Mouse (Mus musculus) megakaryocyte, adult 5-6 weeks (primary cell): ENCODE measurements at regions not wholly inside any gene's neighbourhood (a gene's known extent, or its start where the extent isn't known, plus 50 kb on each side); places are given as distances from the start of the nearest gene placed in this dataset.
A peak's percentile ranks its signal among the peaks of the same experiment; 100 is the strongest.
"Not testable (repeated sequence)": the region's sequence is repeated elsewhere in the genome, so short reads cannot be mapped to it uniquely, and the experiment has no call there.

ENCODE experiments used
- ATAC-seq: 2 replicates; pipeline ENCODE4 v1.8.0; 2016; ENCODE audit warnings: mild to moderate bottlenecking, inconsistent platforms; ENCODE audit not compliant: poor library complexity, severe bottlenecking

DNA sequence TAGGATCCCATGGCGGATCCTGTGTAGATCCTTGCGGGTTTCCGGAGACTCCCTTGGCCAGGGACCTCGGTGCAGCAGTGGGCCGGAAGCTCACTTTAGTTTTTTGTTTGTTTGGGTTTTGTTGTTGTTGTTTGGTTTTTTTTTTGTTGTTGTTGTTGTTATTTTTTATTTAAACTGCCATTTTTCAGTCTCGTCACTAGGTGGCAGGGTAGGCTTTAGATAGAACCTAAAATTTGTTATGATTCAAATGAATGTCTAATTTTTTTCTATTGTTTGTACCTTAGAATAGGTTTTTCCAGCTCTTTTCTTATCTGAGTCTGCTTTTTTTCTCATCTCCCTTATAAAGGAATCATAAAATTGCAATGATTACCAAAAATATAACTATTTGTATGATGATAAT, 834.4 kb upstream of the Tacstd2 start:
- ATAC-seq: no peak

DNA sequence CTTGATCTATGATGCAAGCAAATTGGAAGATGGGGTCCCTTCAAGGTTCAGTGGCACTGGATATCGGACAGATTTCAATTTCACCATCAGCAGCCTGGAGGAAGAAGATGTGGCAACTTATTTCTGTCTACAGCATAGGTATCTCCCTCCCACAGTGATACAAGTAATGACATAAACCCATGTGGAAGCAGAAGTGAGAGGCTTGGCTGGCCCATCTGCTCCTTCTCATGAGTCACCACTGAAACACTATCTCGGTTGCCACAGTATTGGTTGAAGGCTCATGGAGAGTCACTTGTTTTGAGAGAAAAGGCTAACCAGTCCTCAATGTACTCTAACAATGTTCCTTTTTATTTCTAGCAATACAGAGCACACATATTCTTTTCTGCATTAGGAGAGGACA, 804.2 kb upstream of the Tacstd2 start:
- peak; percentile 45 for ATAC-seq

DNA sequence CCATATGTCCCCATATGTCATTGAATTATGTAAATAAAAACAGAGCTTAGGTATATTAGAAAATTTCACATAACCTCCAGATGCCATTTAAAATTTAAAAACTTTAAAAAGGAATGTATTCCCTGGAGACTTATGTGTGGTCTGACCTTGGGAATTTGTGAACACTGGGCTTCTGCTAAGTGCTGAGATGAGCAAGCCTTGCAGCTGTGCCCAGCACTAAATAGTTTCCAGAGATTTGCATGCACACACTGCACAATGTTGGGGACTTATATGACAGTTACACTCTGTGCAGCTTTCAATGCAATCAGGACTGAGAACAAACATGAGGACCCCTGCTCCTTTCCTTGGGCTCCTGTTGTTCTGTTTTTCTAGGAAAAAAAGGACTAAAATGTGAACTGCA, 803.6 kb upstream of the Tacstd2 start:
- not testable (repeated sequence) for ATAC-seq

DNA sequence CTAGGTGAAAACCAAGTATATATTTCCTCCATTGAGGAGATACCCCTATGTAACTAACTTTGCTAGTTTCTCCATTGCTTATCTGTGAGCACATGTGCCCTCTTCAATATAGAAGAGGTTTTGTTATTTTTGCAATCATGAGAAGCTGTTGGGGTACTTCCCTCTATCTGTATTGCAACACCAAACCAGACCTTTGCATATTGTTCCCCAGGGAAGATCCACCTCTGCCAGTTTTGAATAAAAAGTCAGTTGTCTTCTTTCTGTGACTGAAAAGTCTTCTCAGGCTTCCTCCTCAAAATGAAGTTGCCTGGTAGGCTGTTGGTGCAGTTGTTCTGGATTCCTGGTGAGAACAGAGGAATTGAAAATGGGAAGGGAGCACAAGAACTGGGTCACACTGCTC, 775.8 kb upstream of the Tacstd2 start:
- no peak for ATAC-seq

DNA sequence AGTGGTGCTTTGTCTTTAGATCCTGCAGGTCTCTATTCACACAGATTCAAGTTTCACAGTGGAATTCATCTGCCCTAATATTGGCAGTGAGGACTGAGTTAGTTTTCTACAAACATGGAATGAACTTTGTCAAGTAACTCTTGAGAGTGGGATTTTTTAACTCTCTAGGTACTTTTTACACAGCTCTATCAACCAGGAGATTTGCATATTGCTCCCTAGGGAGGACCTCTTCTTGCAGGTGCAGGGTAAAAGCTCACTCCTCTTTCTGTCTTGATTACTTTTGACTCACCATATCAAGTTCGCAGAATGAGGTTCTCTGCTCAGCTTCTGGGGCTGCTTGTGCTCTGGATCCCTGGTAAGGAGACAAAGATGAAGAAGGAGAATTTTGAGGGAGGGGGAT, 766.5 kb upstream of the Tacstd2 start:
- no peak for ATAC-seq

DNA sequence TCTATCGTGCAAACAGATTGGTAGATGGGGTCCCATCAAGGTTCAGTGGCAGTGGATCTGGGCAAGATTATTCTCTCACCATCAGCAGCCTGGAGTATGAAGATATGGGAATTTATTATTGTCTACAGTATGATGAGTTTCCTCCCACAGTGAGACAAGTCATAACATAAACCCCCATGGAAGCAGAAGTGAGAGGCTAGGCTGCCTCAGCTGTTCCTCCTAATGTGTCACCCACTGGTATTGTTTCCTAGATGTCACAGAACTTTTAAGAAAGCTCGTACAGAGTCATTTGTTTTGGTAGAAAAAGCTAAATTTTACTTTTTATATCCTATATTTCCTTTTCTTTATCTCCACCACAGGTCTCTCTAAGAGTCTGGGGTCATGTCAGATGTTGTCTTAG, 721.1 kb upstream of the Tacstd2 start:
- ATAC-seq: no peak

DNA sequence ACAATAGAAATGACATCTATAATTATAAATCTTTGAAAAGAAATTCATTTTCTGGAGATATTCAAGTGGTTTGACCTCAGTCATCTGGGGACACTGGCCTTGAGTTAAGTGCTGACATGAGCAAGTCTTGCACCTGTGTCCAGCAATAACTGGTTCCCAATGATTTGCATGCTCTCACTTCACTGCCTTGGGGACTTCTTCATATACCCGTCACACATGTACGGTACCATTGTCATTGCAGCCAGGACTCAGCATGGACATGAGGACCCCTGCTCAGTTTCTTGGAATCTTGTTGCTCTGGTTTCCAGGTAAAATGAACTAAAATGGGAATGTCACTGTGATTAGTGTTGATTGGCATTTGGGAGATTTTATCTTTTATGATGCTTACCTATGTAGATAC, 720.6 kb upstream of the Tacstd2 start:
- no peak for ATAC-seq

DNA sequence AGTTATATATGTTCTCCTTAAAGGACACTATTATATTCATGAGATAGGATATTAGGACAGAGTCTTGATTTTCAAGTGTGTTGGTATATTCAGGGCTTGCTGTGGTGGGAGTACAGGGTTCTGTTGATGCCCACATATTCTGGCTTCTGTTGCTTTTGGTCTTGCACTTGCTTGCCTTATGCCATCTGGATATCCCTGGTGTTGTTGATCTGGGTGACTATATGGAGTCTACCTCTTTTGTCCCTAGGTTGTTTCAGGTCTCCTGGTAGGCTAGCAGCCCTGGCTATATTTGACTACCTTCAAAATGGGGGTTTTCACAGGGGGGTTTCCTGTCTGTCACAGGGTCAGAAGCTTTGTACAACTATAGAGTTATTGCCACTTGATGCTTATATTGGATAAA, 717.1 kb upstream of the Tacstd2 start:
- ATAC-seq: no peak

DNA sequence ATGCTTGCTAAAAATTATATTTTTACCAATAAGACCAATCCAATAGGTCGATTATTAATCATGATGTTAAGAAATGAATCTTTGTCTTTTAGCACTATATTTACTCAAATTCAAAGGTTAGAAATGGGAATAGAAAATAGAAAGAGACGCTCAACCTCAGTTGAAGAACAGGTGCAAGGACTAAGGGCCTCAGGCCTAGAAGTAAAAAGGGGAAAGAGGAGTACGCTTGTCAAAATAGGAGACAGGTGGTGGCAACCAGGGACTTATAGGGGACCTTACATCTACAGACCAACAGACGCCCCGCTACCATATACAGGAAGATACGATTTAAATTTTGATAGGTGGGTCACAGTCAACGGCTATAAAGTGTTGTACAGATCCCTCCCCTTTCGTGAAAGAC, 715.7 kb upstream of the Tacstd2 start:
- 0 out of 2 replicates have a peak, but pooled peaks have one; percentile 22 for ATAC-seq

DNA sequence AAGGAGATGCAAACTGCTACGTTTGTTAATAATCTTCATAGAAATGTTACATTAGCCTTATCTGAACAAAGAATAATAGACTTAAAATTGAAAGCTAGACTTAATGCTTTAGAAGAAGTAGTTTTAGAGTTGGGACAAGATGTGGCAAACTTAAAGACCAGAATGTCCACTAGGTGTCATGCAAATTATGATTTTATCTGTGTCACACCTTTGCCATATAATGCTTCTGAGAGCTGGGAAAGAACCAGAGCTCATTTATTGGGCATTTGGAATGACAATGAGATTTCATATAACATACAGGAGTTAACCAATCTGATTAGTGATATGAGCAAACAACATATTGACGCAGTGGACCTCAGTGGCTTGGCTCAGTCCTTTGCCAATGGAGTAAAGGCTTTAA, 714.8 kb upstream of the Tacstd2 start:
- ATAC-seq: peak; percentile 26

DNA sequence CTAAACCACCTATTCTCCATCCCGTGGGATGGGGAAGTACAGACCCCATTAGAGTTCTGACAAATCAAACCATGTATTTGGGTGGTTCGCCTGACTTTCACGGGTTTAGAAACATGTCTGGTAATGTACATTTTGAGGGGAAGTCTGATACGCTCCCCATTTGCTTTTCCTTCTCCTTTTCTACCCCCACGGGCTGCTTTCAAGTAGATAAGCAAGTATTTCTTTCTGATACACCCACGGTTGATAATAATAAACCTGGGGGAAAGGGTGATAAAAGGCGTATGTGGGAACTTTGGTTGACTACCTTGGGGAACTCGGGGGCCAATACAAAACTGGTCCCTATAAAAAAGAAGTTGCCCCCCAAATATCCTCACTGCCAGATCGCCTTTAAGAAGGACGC, 713.7 kb upstream of the Tacstd2 start:
- not testable (repeated sequence) for ATAC-seq

DNA sequence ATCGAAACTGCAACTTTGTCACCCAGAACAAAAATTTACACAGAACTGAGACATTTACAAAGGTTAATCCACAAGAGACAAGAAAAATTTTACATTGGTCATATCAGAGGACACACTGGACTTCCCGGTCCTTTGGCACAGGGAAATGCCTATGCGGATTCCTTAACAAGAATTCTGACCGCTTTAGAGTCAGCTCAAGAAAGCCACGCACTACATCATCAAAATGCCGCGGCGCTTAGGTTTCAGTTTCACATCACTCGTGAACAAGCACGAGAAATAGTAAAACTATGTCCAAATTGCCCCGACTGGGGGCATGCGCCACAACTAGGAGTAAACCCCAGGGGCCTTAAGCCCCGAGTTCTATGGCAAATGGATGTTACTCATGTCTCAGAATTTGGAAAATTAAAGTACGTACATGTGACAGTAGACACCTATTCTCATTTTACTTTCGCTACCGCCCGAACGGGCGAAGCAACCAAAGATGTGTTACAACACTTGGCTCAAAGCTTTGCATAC, 712.5 kb upstream of the Tacstd2 start:
- not testable (repeated sequence) for ATAC-seq

DNA sequence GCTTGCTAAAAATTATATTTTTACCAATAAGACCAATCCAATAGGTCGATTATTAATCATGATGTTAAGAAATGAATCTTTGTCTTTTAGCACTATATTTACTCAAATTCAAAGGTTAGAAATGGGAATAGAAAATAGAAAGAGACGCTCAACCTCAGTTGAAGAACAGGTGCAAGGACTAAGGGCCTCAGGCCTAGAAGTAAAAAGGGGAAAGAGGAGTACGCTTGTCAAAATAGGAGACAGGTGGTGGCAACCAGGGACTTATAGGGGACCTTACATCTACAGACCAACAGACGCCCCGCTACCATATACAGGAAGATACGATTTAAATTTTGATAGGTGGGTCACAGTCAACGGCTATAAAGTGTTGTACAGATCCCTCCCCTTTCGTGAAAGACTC, 707.2 kb upstream of the Tacstd2 start:
- ATAC-seq: peak; percentile 47; the same call in 1 of the 2 replicates

DNA sequence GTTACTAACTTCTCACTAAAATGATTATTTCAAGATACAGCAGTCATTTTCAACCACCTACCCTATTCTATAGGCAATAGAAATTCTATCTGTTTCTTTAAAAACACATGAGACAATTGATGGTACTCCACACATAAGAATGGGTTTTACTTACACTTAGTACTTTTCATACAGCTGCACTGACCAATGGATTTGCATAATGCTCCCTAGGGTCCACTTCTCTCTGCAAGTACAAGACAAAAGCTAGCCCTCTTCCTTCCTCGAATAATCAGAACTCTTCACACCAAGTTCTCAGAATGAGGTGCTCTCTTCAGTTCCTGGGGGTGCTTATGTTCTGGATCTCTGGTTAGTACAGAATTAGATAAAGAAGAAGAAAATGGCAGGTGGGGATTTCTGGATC, 684.1 kb upstream of the Tacstd2 start:
- no peak for ATAC-seq

DNA sequence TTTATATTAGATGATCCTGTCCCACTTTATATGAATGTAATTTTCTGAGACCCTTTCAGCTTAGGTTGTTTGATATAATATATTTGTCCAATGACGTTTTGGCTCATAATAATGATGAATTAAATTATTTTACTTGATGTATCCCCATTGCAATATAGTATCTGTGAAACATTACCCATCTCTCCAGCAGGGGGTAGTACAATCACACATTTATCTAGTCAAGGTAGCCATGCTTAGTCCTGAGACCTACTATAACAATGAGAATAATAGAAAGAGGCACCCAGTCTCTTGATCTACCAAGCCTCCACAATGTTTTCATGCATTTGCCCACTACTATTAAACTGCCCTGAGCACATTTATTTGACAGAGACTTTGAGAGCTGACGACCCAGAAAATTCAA, 665.9 kb upstream of the Tacstd2 start:
- ATAC-seq: no peak; the same call in 1 of the 2 replicates

DNA sequence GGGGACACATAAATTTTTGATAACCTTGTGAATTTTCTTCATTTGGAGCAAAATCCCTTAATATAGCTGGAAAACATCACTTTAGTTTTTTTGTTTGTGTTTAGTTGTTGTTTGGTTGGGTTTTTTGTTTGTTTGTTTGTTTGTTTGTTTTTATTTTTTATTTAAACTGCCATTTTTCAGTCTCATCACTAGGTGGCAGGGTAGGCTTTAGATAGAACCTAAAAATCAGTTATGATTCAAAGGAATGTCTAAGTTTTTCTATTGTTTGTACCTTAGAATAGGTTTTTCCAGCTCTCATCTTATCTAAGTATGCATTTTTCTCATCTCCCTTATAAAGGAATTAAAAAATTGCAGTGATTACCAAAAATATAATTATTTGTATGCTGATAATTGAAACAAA, 662.4 kb upstream of the Tacstd2 start:
- no peak for ATAC-seq

DNA sequence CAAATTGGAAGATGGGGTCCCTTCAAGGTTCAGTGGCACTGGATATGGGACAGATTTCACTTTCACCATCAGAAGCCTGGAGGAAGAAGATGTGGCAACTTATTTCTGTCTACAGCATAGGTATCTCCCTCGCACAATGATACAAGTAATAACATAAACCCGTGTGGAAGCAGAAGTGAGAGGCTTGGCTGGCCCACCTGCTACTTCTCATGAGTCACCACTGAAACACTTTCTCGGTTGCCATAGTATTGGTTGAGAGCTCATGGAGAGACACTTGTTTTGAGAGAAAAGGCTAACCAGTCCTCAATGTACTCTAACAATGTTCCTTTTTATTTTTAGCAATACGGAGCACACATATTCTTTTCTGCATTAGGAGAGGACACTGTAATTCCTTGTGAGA, 629.2 kb upstream of the Tacstd2 start:
- ATAC-seq: no peak

DNA sequence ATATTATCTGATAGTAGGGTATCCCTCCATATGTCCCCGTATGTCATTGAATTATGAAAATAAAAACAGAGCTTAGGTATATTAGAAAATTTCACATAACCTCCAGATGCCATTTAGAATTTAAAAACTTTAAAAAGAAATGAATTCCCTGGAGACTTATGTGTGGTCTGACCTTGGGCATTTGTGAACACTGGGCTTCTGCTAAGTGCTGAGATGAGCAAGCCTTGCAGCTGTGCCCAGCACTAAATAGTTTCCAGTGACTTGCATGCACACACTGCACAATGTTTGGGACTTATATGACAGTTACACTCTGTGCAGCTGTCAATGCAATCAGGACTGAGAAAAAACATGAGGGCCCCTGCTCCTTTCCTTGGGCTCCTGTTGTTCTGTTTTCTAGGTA, 628.5 kb upstream of the Tacstd2 start:
- not testable (repeated sequence) for ATAC-seq

DNA sequence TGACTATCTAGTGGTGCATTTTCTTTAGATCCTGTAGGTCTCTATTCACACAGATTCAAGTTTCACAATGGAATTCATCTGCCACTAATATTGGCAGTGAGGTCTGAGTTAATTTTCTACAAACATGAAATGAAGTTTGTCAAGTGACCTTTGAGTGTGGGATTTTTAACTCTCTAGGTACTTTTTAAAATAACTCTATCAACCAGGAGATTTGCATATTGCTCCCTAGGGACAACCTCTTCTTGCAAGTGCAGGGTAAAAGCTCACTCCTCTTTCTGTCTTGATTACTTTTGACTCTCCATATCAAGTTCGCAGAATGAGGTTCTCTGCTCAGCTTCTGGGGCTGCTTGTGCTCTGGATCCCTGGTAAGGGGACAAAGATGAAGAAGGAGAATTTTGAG, 616.0 kb upstream of the Tacstd2 start:
- ATAC-seq: no peak

DNA sequence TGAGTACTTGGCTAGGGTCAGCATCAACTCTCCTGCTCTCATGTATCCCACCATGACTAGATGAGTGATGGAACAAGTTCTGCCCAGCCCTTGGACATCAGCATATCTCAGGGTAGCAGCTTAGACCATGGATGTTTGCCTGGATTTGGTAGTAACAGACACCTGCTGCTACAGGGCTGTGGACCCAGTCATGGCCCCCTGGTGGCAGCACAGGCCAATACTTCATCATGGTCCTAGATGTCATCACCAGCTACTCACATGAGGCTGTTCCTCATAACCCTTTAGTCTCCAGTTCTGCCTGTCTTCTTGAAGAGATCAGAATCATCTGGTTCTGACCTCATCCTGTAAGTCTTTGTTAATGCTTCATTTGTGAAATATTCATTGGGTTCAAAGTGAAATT, 566.9 kb upstream of the Tacstd2 start:
- ATAC-seq: no peak
